Mouse (Mus musculus): Measurements from ENCODE around the gene Susd6.

Susd6 gene

DNA sequence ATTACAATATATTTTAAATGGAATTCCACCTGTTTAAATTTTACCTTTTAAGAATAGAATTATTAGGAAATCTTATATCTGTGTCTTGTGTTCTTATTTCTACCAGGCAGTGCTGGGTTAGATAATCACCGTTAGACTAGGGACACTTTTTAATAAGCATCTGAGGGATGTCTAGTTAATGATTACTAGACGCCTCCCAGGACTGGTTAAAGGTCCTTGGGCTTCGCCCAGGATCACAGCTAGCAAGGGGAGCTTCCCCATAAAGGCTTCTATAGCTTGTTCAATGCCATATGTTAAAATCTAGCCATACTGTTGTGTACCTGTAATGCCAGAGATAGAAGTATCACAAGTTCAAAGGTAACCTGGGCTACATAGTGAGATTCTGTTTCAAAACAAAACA, 138.6 kb downstream of the Susd6 start:
- no peak for DNase-seq (ENCODE audit: low spot score in 2 of 2)

DNA sequence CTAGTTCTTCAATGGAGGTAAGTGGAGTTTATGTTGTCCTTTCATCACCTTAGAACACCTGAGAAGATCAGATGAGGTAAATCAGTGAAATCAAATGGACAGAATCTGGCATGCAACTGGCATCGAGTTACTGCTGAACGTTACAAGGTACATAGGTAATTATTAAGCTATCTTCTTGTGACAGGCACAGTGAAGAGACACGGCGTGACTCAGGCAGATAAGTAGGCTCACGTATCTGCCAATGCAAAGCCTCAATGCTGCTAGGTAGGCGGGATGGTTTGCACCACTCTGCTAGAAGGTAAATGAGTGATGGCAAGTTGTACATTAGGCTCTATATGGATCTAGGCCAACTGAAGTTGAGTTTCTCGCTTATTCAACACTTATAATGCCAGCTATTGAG, 139.8 kb downstream of the Susd6 start:
- no peak for DNase-seq (ENCODE audit: low spot score in 2 of 2)
